Mouse (Mus musculus) heart, embryonic 15.5 days (tissue): Measurements from ENCODE around the gene Col17a1. TPM values are rescaled to one million over a fixed set of nuclear protein-coding genes. Genes with fewer than 3 reads are reported as not detected.

Source experiments
- ATAC-seq: fragments of 200-750 bp; cut with Nextera tagmentation; replicated peaks from 2 replicates; pipeline ENCODE4 v1.8.0; 2017; ENCODE audit warnings: low read depth, moderate TSS enrichment; ENCODE audit not compliant: insufficient number of reproducible peaks, insufficient read depth, low FRiP score
- H3K27ac ChIP-seq: fragments of 300-500 bp; sonication (generic); 2 replicates; pipeline ENCODE4 v1.5.1; 2015; ENCODE audit warnings: mild to moderate bottlenecking, inconsistent platforms
- H3K27me3 ChIP-seq: fragments of 300-500 bp; sonication (generic); 2 replicates; pipeline ENCODE4 v1.6.1; 2015; ENCODE audit warnings: inconsistent platforms
- H3K36me3 ChIP-seq: fragments of 300-500 bp; sonication (generic); 2 replicates; pipeline ENCODE4 v1.6.1; 2015; ENCODE audit warnings: mild to moderate bottlenecking, inconsistent platforms
- H3K4me1 ChIP-seq: fragments of 300-500 bp; sonication (generic); replicated peaks from 2 replicates; pipeline ENCODE4 v1.6.1; 2015; ENCODE audit warnings: inconsistent platforms
- H3K4me2 ChIP-seq: fragments of 300-500 bp; sonication (generic); 2 replicates; pipeline ENCODE4 v1.6.1; 2015; ENCODE audit warnings: inconsistent platforms, mild to moderate bottlenecking, moderate library complexity
- H3K4me3 ChIP-seq: fragments of 300-500 bp; sonication (generic); 2 replicates; pipeline ENCODE4 v1.5.1; 2015; ENCODE audit warnings: mild to moderate bottlenecking, inconsistent platforms
- H3K9ac ChIP-seq: fragments of 300-500 bp; sonication (generic); 2 replicates; pipeline ENCODE4 v1.6.1; 2015; ENCODE audit warnings: mild to moderate bottlenecking, inconsistent platforms
- H3K9me3 ChIP-seq: fragments of 300-500 bp; sonication (generic); replicated peaks from 2 replicates; pipeline ENCODE4 v1.6.1; 2016; ENCODE audit warnings: inconsistent platforms
- WGBS: fragments of 180-500 bp; shearing (Covaris S2); methylation state at CpG from one replicate; pipeline ENCODE4 v1.1.7; 2015; ENCODE audit warnings: mixed read lengths; 5-methylcytosine and 5-hydroxymethylcytosine counted together
- polyA plus RNA-seq: library from polyadenylated mRNA; unstranded; fragments of >200 nt; fragmentation: Nextera tagmentation; extraction: Ambion mirVana; gene quantifications from 2 replicates; pipeline ENCODE4 v1.2.1, GENCODE M21; 2015

Gene Col17a1
- polyA plus RNA-seq, 1 experiment from 2014 or later: 0.30 TPM

DNA sequence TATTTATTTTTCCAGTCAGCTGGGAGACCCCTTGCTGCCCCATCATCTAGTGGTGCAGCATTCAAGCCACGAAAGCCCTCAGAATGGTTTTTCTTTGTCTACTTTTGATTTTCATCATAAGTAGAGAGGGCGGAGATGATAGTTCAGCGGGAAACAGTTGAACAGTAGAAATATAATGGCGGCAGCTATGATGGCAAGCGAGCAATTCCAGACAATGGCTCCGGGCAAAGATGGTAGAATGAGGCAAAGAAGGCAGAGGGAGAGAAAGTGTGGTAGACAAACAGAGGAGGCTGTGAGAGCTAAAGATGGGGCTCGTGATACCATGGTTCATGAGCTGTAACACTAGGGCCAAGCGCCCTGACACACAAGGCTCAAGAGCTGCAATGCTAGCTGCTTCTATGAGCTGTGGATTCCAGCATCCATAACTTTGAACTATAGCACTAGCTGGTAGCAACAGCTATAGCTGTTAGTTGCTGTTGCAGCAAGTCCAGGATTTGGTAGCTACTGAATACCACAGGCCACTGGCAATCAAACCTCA is 13.9 kb upstream of the Col17a1 start:
- Histone ChIP-seq H3K27me3 (no peaks in the 10 kb centered on the region), H3K27ac (no peak overlapping the region), H3K9me3 (no peaks in the 10 kb centered on the region), H3K4me3 (no peak overlapping the region), H3K4me2 (no peak overlapping the region), H3K36me3 (no peaks in the 10 kb centered on the region), H3K4me1 (no peaks in the 10 kb centered on the region), H3K9ac (no peak overlapping the region)
- no peak for ATAC-seq
- 83% methylated on average over 8 of the region's 8 CpGs for WGBS

- WGBS: 68% methylated on average over 13 of the region's 13 CpGs
- Histone ChIP-seq H3K36me3 (no peaks in the 10 kb centered on the region), H3K4me3 (no peak overlapping the region), H3K27ac (no peak overlapping the region), H3K9ac (no peak overlapping the region), H3K27me3 (no peaks in the 10 kb centered on the region), H3K9me3 (no peaks in the 10 kb centered on the region), H3K4me2 (no peak overlapping the region), H3K4me1 (no peaks in the 10 kb centered on the region)
- no peak for ATAC-seq
Observed at GRCm38 (mm10) chr19:47705080-47705771, 13.3 kb upstream of the Col17a1 start.

DNA sequence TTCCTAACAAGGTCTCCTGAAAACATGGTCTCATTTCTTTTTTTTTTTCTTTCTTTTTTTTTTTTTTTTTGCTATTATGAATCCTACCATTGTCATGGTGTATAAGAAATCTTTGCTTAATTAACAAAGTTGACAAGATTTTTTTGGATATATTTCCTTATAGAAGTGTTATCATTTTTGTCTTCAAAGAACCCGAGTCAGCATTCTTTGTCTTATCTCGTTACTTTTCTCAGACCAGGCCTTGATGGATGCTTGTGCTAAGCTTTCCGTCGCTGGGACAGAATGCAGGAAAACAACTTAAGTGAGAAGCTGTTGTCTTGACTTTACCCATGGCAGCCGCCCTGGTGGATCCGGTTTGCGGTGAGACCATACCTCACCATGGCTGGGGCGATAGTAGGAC is 8.6 kb upstream of the Col17a1 start:
- Histone ChIP-seq H3K27me3 (no peaks in the 10 kb centered on the region), H3K4me3 (no peak overlapping the region), H3K36me3 (no peaks in the 10 kb centered on the region), H3K4me1 (no peaks in the 10 kb centered on the region), H3K9ac (no peak overlapping the region), H3K27ac (no peak overlapping the region), H3K9me3 (no peaks in the 10 kb centered on the region), H3K4me2 (no peak overlapping the region)
- ATAC-seq: no peak
- WGBS: 62% methylated on average over 8 of the region's 8 CpGs

GRCm38 (mm10) chr19:47699743-47700142 is 7.8 kb upstream of the Col17a1 start:
- 48% methylated on average over 9 of the region's 9 CpGs for WGBS
- Histone ChIP-seq H3K4me2 (no peak overlapping the region), H3K27ac (no peak overlapping the region), H3K9ac (no peak overlapping the region), H3K27me3 (no peaks in the 10 kb centered on the region), H3K36me3 (no peaks in the 10 kb centered on the region), H3K4me1 (no peaks in the 10 kb centered on the region), H3K9me3 (no peaks in the 10 kb centered on the region), H3K4me3 (no peak overlapping the region)
- ATAC-seq: no peak

DNA sequence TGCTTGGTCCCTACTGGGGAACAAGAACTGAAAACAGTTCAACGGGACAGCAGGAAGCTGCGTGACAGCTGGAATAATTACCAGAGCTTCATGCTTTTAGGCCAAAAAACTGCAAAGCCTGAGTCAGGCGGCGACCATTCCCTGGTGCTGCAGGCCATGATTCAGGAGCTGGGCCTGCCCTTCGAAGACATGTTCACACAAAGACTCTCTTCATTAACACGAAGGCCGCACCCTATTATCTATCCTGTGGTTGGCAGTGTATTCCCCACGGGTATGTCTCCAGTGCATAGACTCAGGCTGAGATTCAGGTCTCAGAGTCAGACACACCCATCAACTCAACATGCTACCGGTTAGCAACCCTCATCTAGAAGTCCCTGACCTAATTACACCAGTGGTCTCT is 6.4 kb upstream of the Col17a1 start:
- H3K4me3 ChIP-seq: no peak overlapping the region
- no peak overlapping the region for H3K27ac ChIP-seq
- ATAC-seq: no peak
- H3K27me3 ChIP-seq: no peaks in the 10 kb centered on the region
- H3K4me2 ChIP-seq: no peak overlapping the region
- WGBS: 71% methylated on average over 9 of the region's 9 CpGs
- H3K9ac ChIP-seq: no peak overlapping the region
- H3K36me3 ChIP-seq: no peaks in the 10 kb centered on the region
- H3K9me3 ChIP-seq: no peaks in the 10 kb centered on the region
- H3K4me1 ChIP-seq: no peaks in the 10 kb centered on the region

- no peaks in the 10 kb centered on the region for H3K9me3 ChIP-seq
- no peak overlapping the region for H3K9ac ChIP-seq
- H3K27me3 ChIP-seq: no peaks in the 10 kb centered on the region
- H3K36me3 ChIP-seq: no peaks in the 10 kb centered on the region
- H3K4me1 ChIP-seq: no peaks in the 10 kb centered on the region
- ATAC-seq: no peak
- H3K27ac ChIP-seq: no peak overlapping the region
- no peak overlapping the region for H3K4me3 ChIP-seq
- no peak overlapping the region for H3K4me2 ChIP-seq
- WGBS: 79% methylated on average over 11 of the region's 11 CpGs
Observed at GRCm38 (mm10) chr19:47697067-47697466, 5.2 kb upstream of the Col17a1 start.

DNA sequence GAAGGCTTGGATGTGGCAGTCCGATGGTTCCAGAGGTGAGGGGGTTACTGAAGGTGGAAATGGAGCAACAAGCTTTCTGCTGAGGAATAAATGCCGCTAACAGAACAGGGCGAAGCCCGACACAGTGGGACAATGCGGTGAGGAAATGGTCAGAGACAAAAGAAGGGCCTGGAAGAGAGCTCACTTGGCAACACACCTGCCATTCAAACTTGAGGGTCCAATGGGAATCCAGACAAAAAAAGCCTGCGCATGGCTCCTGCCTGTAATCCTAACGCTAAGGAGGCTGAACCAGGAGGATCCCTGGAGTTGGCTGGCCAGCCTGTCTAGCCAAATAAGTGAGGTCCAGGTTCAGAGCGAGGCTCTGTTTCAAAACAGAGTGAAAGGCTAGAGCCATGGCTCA is 4.5 kb upstream of the Col17a1 start:
- 85% methylated on average over 8 of the region's 8 CpGs for WGBS
- no peak for ATAC-seq

GRCm38 (mm10) chr19:47695725-47696124 is 3.8 kb upstream of the Col17a1 start:
- Histone ChIP-seq H3K4me2 (no peak overlapping the region), H3K9ac (no peak overlapping the region), H3K4me3 (no peak overlapping the region), H3K4me1 (no peaks in the 10 kb centered on the region), H3K9me3 (no peaks in the 10 kb centered on the region), H3K36me3 (no peaks in the 10 kb centered on the region), H3K27ac (no peak overlapping the region), H3K27me3 (peaks cover 3% of the 10 kb centered on the region; the same call in 1 of the 2 replicates)
- WGBS: 74% methylated on average over 6 of the region's 6 CpGs
- ATAC-seq: no peak

More for the DNA sequence above, 4.5 kb upstream of the Col17a1 start:
- no peaks in the 10 kb centered on the region for H3K4me1 ChIP-seq
- H3K9ac ChIP-seq: no peak overlapping the region
- H3K9me3 ChIP-seq: no peaks in the 10 kb centered on the region
- H3K36me3 ChIP-seq: no peaks in the 10 kb centered on the region
- H3K4me2 ChIP-seq: no peak overlapping the region
- H3K27me3 ChIP-seq: peaks cover under 1% of the 10 kb centered on the region; the same call in 1 of the 2 replicates
- no peak overlapping the region for H3K27ac ChIP-seq
- no peak overlapping the region for H3K4me3 ChIP-seq

GRCm38 (mm10) chr19:47689592-47689991 is 2.3 kb downstream of the Col17a1 start:
- H3K4me2 ChIP-seq: no peak overlapping the region
- ATAC-seq: no peak
- no peaks in the 10 kb centered on the region for H3K4me1 ChIP-seq
- H3K27ac ChIP-seq: no peak overlapping the region
- H3K36me3 ChIP-seq: no peaks in the 10 kb centered on the region
- H3K9ac ChIP-seq: no peak overlapping the region
- H3K9me3 ChIP-seq: no peaks in the 10 kb centered on the region
- WGBS: 62% methylated on average over 7 of the region's 7 CpGs
- no peak overlapping the region for H3K4me3 ChIP-seq
- peaks cover 3% of the 10 kb centered on the region; the same call in 1 of the 2 replicates for H3K27me3 ChIP-seq

GRCm38 (mm10) chr19:47678675-47679074 is 13.2 kb downstream of the Col17a1 start:
- H3K27me3 ChIP-seq: no peaks in the 10 kb centered on the region
- H3K4me3 ChIP-seq: no peak overlapping the region
- WGBS: 63% methylated on average over 12 of the region's 12 CpGs
- no peak overlapping the region for H3K27ac ChIP-seq
- ATAC-seq: no peak
- no peaks in the 10 kb centered on the region for H3K36me3 ChIP-seq
- H3K4me1 ChIP-seq: peaks cover 4% of the 10 kb centered on the region; the same call in 1 of the 2 replicates
- H3K9ac ChIP-seq: no peak overlapping the region
- no peaks in the 10 kb centered on the region for H3K9me3 ChIP-seq
- H3K4me2 ChIP-seq: no peak overlapping the region

- Histone ChIP-seq H3K9me3 (no peaks in the 10 kb centered on the region), H3K9ac (no peak overlapping the region), H3K27ac (no peak overlapping the region), H3K27me3 (no peaks in the 10 kb centered on the region), H3K4me2 (no peak overlapping the region), H3K4me1 (peaks cover 5% of the 10 kb centered on the region), H3K36me3 (no peaks in the 10 kb centered on the region), H3K4me3 (no peak overlapping the region)
- 49% methylated on average over 8 of the region's 8 CpGs for WGBS
- no peak for ATAC-seq
Observed at GRCm38 (mm10) chr19:47674419-47674818, 17.5 kb downstream of the Col17a1 start.

GRCm38 (mm10) chr19:47668399-47668798 is 23.5 kb downstream of the Col17a1 start:
- Histone ChIP-seq H3K27ac (no peak overlapping the region), H3K9ac (no peak overlapping the region), H3K4me3 (no peak overlapping the region), H3K4me2 (no peak overlapping the region), H3K27me3 (no peaks in the 10 kb centered on the region), H3K4me1 (peaks cover 5% of the 10 kb centered on the region), H3K36me3 (no peaks in the 10 kb centered on the region), H3K9me3 (no peaks in the 10 kb centered on the region)
- 68% methylated on average over 9 of the region's 9 CpGs for WGBS
- ATAC-seq: no peak
